Mouse (Mus musculus): ENCODE measurements around the gene 1700029I15Rik. TPM values are rescaled to one million over a fixed set of nuclear protein-coding genes. Genes with fewer than 3 reads are reported as not detected.

The 1700029I15Rik gene
- polyA plus RNA-seq, 1 experiment: 2.0 TPM

DNA sequence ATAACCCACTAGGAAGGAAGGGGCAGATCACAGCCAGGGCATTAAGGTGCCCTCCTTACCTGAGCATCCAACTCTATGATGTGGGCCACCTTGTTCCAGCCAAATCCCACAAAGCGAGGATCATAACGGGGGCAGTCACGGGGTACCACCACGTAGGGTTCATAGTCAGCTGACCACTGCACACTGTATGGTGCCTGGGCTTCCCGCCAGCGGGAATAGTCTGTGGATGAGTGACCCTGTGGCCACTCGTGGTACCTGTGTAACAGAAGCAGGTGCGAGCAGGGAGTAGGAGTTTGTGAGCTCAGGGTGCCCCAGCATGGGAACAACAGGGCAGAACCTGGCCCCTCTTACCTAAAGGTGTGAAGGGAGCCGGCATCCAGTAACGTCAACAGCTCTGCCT lies 16.8 kb upstream of the 1700029I15Rik start:
- TF ChIP-seq POLR2A (IDR thresholded peaks at IDR 0.05; ENCODE audit: low read depth, low read length): no peak
- no peak for TF ChIP-seq CTCF (IDR thresholded peaks at IDR 0.05; ENCODE audit: extremely low read depth, insufficient read depth, insufficient read length, insufficient replicate concordance)
- Histone ChIP-seq H3K27me3 (ENCODE audit: control insufficient read depth, insufficient read depth, low read length) (peaks cover 5% of the 10 kb centered on the region; the same call in 1 of the 2 replicates), H3K4me3 (ENCODE audit: extremely low read depth, insufficient read depth, insufficient read length) (no peak overlapping the region), H3K27ac (ENCODE audit: insufficient read depth, low read length) (no peak overlapping the region), H3K36me3 (ENCODE audit: control insufficient read depth, insufficient read depth, low read length) (peaks cover 5% of the 10 kb centered on the region; the same call in 1 of the 2 replicates), H3K4me1 (ENCODE audit: control insufficient read depth, insufficient read depth, insufficient read length) (peaks cover 4% of the 10 kb centered on the region)
- no peak for DNase-seq (ENCODE audit: low read depth in 1 of 2, low spot score in 2 of 2)
- 91% methylated on average over 10 of the region's 10 CpGs for WGBS

DNA sequence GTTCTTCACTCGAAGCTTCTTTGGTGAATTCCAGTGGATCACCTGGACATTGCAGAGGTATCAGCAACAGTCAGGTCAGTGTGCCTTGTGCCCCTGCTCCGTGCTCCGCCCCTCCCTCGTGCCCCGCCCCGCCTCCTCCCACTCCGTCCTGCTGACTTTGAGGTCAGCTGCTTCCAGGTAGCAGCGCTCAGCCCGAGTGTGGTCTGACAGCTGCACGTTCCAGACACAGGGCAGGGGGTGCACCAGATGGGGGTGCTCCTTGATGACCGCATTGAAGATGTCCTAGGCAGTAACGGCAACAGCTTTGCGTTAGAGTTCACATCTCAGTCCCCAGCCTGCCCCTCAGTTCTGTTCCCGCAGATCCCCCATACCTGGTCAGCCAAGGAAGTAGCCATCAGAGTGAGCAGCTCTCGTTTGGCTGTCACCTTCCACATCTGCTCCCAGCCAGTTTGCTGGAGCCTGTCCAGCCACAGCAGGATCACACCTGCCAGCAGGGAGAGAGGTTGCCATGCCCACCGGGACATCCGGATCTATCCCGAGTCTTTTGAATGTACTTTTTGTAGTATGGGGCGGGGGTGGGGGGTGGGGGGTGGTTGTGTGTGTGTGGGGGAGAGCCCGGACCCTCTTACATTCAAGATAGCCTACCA lies 14.8 kb upstream of the 1700029I15Rik start:
- DNase-seq (ENCODE audit: low read depth in 1 of 2, low spot score in 2 of 2): no peak
- H3K36me3 ChIP-seq (ENCODE audit: control insufficient read depth, insufficient read depth, low read length): peaks cover 5% of the 10 kb centered on the region; the same call in 1 of the 2 replicates
- no peak overlapping the region for H3K27ac ChIP-seq (ENCODE audit: insufficient read depth, low read length)
- WGBS: 64% methylated on average over 20 of the region's 20 CpGs
- H3K4me1 ChIP-seq (ENCODE audit: control insufficient read depth, insufficient read depth, insufficient read length): peaks cover 10% of the 10 kb centered on the region
- TF ChIP-seq POLR2A (IDR thresholded peaks at IDR 0.05; ENCODE audit: low read depth, low read length) (no peak), CTCF (IDR thresholded peaks at IDR 0.05; ENCODE audit: extremely low read depth, insufficient read depth, insufficient read length, insufficient replicate concordance) (no peak)
- H3K4me3 ChIP-seq (ENCODE audit: extremely low read depth, insufficient read depth, insufficient read length): no peak overlapping the region
- H3K27me3 ChIP-seq (ENCODE audit: control insufficient read depth, insufficient read depth, low read length): peaks cover 11% of the 10 kb centered on the region

DNA sequence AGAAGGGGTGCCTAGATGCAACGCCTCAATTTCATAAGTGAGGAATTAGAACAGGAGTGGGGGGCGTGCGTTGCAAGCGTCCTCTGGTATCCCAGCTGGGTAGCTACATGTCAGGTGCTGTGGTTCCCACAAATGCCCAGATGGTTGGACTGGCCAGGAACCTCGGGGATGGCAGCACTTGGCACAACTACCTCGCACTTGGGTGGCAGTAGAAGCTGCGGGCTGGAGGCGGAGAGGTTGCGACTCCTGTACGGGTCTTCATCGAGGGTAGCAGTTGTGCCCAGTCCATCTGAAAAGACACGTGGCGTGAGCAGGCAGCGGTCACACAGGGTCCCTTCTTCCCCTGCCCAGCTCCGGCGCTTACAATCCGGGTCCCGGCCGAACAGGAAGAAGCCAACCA lies 12.0 kb upstream of the 1700029I15Rik start:
- no peak overlapping the region for H3K27ac ChIP-seq (ENCODE audit: insufficient read depth, low read length)
- peak overlapping the region; percentile 50; the same call in 1 of the 2 replicates for H3K4me3 ChIP-seq (ENCODE audit: extremely low read depth, insufficient read depth, insufficient read length)
- H3K4me1 ChIP-seq (ENCODE audit: control insufficient read depth, insufficient read depth, insufficient read length): peaks cover 10% of the 10 kb centered on the region
- TF ChIP-seq POLR2A (IDR thresholded peaks at IDR 0.05; ENCODE audit: low read depth, low read length): no peak
- TF ChIP-seq CTCF (IDR thresholded peaks at IDR 0.05; ENCODE audit: extremely low read depth, insufficient read depth, insufficient read length, insufficient replicate concordance): no peak
- peaks cover 11% of the 10 kb centered on the region for H3K27me3 ChIP-seq (ENCODE audit: control insufficient read depth, insufficient read depth, low read length)
- DNase-seq (ENCODE audit: low read depth in 1 of 2, low spot score in 2 of 2): no peak
- H3K36me3 ChIP-seq (ENCODE audit: control insufficient read depth, insufficient read depth, low read length): no peaks in the 10 kb centered on the region
- 28% methylated on average over 19 of the region's 19 CpGs for WGBS

DNA sequence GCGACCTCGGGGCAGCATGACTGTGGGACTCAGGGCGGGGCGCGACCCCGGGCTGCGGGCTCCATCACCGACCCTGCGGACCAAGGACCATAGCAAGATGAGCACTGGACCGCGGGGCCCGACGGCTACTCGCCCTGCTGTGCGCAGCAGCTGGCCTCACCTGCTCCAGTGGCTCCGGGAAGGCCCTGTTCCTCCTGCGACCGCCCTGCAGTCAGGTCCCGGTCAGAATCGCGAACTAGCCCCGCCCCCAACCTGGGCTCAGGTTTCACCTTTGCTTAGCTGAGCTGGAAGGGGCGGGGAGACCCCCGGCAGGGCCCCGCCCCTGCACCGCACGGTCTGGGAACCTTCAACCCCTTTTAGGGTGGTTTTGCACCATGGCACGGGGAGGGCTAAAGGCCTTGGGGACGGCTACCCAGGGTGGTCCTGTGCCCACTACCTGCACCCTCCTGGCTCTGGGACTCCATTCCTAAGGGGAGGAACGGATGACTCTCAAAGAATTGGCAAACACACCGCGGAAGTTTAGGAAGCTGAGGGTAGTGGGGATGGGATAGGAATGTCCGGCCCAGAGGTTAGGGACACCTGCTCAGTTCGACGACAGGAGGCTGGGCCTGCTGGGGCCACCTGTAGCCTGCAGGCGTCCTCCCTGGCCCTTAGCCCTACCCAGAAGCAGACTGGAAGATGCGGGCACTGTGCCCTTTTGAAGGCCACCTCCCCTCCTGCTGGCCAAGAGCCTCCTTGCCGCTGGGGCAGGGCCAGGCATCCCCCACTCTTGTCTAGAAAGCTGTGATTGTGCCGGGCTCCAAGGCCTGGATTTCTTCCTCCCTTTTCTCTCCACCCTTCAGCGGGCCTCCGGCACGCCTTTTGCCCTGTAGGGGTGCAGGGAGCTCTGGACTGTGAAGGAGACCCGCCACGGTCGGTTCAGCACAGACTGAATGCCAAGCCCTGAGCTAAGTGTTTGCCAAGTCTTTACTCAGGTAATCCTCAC lies 11.2 kb upstream of the 1700029I15Rik start:
- no peaks in the 10 kb centered on the region for H3K36me3 ChIP-seq (ENCODE audit: control insufficient read depth, insufficient read depth, low read length)
- TF ChIP-seq CTCF (IDR thresholded peaks at IDR 0.05; ENCODE audit: extremely low read depth, insufficient read depth, insufficient read length, insufficient replicate concordance) (no peak), POLR2A (IDR thresholded peaks at IDR 0.05; ENCODE audit: low read depth, low read length) (no peak)
- H3K27ac ChIP-seq (ENCODE audit: insufficient read depth, low read length): no peak overlapping the region
- peak overlapping the region; percentile 50 for H3K4me3 ChIP-seq (ENCODE audit: extremely low read depth, insufficient read depth, insufficient read length)
- 21% methylated on average over 45 of the region's 45 CpGs for WGBS
- peak in 1 of 2 experiments; percentile 25 for DNase-seq (ENCODE audit: low read depth in 1 of 2, low spot score in 2 of 2)
- peaks cover 11% of the 10 kb centered on the region for H3K27me3 ChIP-seq (ENCODE audit: control insufficient read depth, insufficient read depth, low read length)
- H3K4me1 ChIP-seq (ENCODE audit: control insufficient read depth, insufficient read depth, insufficient read length): peaks cover 15% of the 10 kb centered on the region

DNA sequence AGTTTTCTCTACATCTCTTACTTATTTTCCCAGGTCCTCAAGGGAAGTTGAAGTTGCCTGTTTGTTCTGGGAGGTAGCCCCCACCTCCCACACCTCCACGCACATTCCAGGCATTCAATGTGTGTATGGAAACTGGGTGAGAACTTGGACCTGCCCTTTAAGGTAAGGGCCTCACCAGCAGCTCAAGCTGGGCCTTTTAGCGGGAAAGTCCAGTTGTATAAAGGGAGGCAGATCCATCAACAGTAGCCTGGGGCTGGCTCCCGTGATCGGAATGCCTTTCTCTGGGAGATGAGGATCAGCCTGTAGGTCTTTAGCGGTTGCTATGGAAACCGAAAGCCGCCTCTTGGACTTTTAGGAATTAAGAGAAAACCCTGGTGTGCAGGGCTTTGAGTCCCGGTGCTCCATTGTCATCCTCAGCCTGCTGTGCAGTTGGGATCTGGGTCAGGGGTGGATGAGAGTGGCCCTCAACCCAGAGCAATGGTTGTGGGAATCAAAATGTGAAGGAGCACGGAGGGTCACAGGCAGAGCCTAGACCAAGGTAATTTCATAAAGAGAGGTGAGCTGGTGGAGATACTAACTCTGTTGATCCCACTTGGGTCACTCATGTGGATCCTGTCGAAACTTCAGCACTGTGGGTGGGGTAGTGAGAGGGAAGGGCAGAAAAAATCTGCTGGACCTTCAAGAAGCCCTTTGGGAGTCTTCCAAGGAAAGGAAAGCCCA lies 10.2 kb upstream of the 1700029I15Rik start:
- no peak for TF ChIP-seq POLR2A (IDR thresholded peaks at IDR 0.05; ENCODE audit: low read depth, low read length)
- no peak for TF ChIP-seq CTCF (IDR thresholded peaks at IDR 0.05; ENCODE audit: extremely low read depth, insufficient read depth, insufficient read length, insufficient replicate concordance)
- Histone ChIP-seq H3K36me3 (ENCODE audit: control insufficient read depth, insufficient read depth, low read length) (no peaks in the 10 kb centered on the region), H3K4me3 (ENCODE audit: extremely low read depth, insufficient read depth, insufficient read length) (no peak overlapping the region), H3K27ac (ENCODE audit: insufficient read depth, low read length) (no peak overlapping the region), H3K27me3 (ENCODE audit: control insufficient read depth, insufficient read depth, low read length) (peaks cover 11% of the 10 kb centered on the region), H3K4me1 (ENCODE audit: control insufficient read depth, insufficient read depth, insufficient read length) (peaks cover 18% of the 10 kb centered on the region)
- no peak for DNase-seq (ENCODE audit: low read depth in 1 of 2, low spot score in 2 of 2)
- WGBS: 89% methylated on average over 10 of the region's 10 CpGs

DNA sequence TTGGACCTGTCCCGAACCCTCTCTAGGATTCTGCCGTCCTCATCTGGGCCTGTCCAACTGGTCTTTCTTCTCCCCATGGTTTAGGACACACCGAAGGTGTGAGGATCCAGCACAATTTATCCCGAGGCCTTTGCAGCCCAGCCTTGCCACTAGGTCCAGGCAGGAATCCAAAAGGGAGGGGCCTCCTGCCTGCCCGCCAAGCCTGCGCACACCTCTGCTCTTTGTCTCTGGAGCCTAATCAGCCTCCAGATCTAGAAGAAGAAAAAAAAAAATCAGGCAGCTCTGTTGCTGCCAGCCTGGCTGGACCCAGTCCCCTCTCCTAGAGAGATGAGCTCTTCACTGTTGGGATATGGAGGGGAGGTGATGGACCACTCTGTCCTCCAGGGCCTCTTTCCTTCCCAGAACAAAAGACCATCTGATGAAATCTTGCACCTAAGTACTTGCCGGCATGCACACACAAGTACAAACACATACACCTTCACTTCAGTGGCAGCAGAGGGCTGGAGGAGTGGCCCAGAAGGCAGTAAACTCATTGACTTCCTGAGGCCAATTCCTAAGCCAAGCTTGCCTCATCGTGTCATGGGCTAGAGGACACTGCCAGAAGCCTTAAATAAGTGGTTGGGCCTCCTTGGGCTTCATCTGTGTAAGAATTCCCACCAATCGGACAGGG lies 9.4 kb upstream of the 1700029I15Rik start:
- peaks cover 11% of the 10 kb centered on the region for H3K27me3 ChIP-seq (ENCODE audit: control insufficient read depth, insufficient read depth, low read length)
- TF ChIP-seq CTCF (IDR thresholded peaks at IDR 0.05; ENCODE audit: extremely low read depth, insufficient read depth, insufficient read length, insufficient replicate concordance) (no peak), POLR2A (IDR thresholded peaks at IDR 0.05; ENCODE audit: low read depth, low read length) (no peak)
- H3K36me3 ChIP-seq (ENCODE audit: control insufficient read depth, insufficient read depth, low read length): no peaks in the 10 kb centered on the region; the same call in 1 of the 2 replicates
- 75% methylated on average over 9 of the region's 9 CpGs for WGBS
- no peak overlapping the region for H3K27ac ChIP-seq (ENCODE audit: insufficient read depth, low read length)
- peaks cover 18% of the 10 kb centered on the region for H3K4me1 ChIP-seq (ENCODE audit: control insufficient read depth, insufficient read depth, insufficient read length)
- no peak for DNase-seq (ENCODE audit: low read depth in 1 of 2, low spot score in 2 of 2)
- H3K4me3 ChIP-seq (ENCODE audit: extremely low read depth, insufficient read depth, insufficient read length): no peak overlapping the region
